Mouse (Mus musculus) midbrain, embryonic 14.5 days (tissue): ENCODE measurements around the gene Ucma. TPM values are rescaled to one million over a fixed set of nuclear protein-coding genes. Genes with fewer than 3 reads are reported as not detected.

Source experiments
- ATAC-seq: fragments of 200-750 bp; cut with Nextera tagmentation; 2 replicates; pipeline ENCODE4 v1.8.0; 2017; ENCODE audit warnings: moderate number of reproducible peaks, moderate library complexity; ENCODE audit not compliant: low FRiP score, low TSS enrichment
- DNase-seq: peaks from one replicate; pipeline ENCODE4 v3.0.0-alpha.2; 2015
- H3K27ac ChIP-seq: fragments of 300-500 bp; sonication (generic); replicated peaks from 2 replicates; pipeline ENCODE4 v1.5.1; 2014; ENCODE audit warnings: mild to moderate bottlenecking, low read depth, low read length, moderate library complexity
- H3K27me3 ChIP-seq: fragments of 300-500 bp; sonication (generic); 2 replicates; pipeline ENCODE4 v1.6.1; 2014; ENCODE audit warnings: low read length, control low read depth, mixed read lengths; ENCODE audit not compliant: control insufficient read depth, insufficient read depth
- H3K36me3 ChIP-seq: fragments of 300-500 bp; sonication (generic); 2 replicates; pipeline ENCODE4 v1.6.1; 2014; ENCODE audit warnings: low read length, control low read depth; ENCODE audit not compliant: control insufficient read depth, insufficient read depth
- H3K4me1 ChIP-seq: fragments of 300-500 bp; sonication (generic); 2 replicates; pipeline ENCODE4 v1.6.1; 2014; ENCODE audit warnings: mild to moderate bottlenecking, antibody characterized with exemption, low read length, control low read depth; ENCODE audit not compliant: control insufficient read depth, insufficient read depth
- H3K4me2 ChIP-seq: fragments of 300-500 bp; sonication (generic); 2 replicates; pipeline ENCODE4 v1.6.1; 2014; ENCODE audit warnings: mild to moderate bottlenecking, low read length, moderate library complexity
- H3K4me3 ChIP-seq: fragments of 300-500 bp; sonication (generic); replicated peaks from 2 replicates; pipeline ENCODE4 v1.5.1; 2014; ENCODE audit warnings: low read depth, low read length
- H3K9ac ChIP-seq: fragments of 300-500 bp; sonication (generic); replicated peaks from 2 replicates; pipeline ENCODE4 v1.6.1; 2014; ENCODE audit warnings: mild to moderate bottlenecking, low read length, moderate library complexity
- H3K9me3 ChIP-seq: fragments of 300-500 bp; sonication (generic); 2 replicates; pipeline ENCODE4 v1.6.1; 2016; ENCODE audit warnings: low read length, control low read depth, mixed read lengths; ENCODE audit not compliant: control insufficient read depth
- WGBS: fragments of 180-500 bp; shearing (Covaris S2); extraction: QIAGEN DNeasy Blood & Tissue Kit; methylation state at CpG from one replicate; pipeline ENCODE4 v1.1.7; 2014; 5-methylcytosine and 5-hydroxymethylcytosine counted together
- polyA plus RNA-seq: library from polyadenylated mRNA; unstranded; fragments of >200 nt; fragmentation: Nextera tagmentation; extraction: Ambion mirVana; gene quantifications from 2 replicates; pipeline ENCODE4 v1.2.1, GENCODE M21; 2014

Gene Ucma
- polyA plus RNA-seq, 1 experiment from 2014 or later, result 0.71 TPM

DNA sequence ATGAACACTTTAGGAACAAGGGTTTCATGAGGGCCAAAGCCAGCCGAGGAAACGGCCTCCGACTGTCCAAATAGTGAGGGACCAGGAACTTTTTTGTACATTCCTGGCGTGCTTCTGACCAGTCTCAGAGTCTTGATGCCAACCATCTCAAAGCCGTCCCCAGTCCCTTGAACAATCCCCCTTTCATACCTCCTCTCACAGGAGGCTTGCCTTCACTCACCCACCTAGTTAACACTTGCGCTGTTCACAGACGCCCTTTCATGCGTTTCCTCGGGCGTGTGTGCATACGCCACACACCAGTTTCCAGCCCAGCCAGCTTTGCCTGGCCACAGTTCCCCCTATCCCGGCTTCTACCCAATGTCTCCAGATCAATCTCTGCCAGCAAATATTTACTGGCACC lies 17.9 kb upstream of the Ucma start:
- H3K9ac ChIP-seq, result no peak overlapping the region
- WGBS, result 90% methylated on average over 12 of the region's 12 CpGs
- H3K4me2 ChIP-seq, result no peak overlapping the region
- no peaks in the 10 kb centered on the region for H3K9me3 ChIP-seq
- H3K27ac ChIP-seq, result no peak overlapping the region
- H3K4me1 ChIP-seq, result no peaks in the 10 kb centered on the region
- no peaks in the 10 kb centered on the region for H3K36me3 ChIP-seq
- DNase-seq, result no peak
- H3K27me3 ChIP-seq, result no peaks in the 10 kb centered on the region
- no peak for ATAC-seq
- H3K4me3 ChIP-seq, result no peak overlapping the region

- Histone ChIP-seq H3K9ac (no peak overlapping the region), H3K4me1 (no peaks in the 10 kb centered on the region), H3K27ac (no peak overlapping the region), H3K9me3 (no peaks in the 10 kb centered on the region), H3K4me2 (no peak overlapping the region), H3K27me3 (no peaks in the 10 kb centered on the region), H3K4me3 (no peak overlapping the region), H3K36me3 (no peaks in the 10 kb centered on the region)
- no peak for DNase-seq
- no peak for ATAC-seq
- whole genome bisulfite sequencing, result 90% methylated on average over 2 of the region's 2 CpGs
These were observed 8.1 kb upstream of the Ucma start for GRCm38 (mm10) chr2:4967806-4968205.

DNA sequence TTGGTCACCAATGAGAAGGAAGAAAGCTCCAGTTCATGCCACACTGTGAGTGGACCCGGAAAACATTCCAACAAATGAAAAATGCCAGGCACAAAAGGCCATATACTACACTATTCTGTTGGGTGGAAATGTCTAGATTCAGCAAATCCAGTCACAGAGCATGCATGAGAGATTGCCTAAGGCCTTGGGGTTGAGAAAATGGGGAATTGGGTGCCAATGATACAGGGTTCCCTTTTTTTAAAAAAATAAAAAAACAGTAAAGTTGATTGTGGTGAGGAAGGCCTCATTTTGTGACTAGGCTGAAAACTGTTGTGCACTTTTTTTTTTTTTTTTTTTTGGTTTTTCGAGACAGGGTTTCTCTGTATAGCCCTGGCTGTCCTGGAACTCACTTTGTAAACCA lies 6.8 kb upstream of the Ucma start:
- WGBS, result 95% methylated on average over 1 of the region's 2 CpGs
- no peaks in the 10 kb centered on the region for H3K36me3 ChIP-seq
- H3K27me3 ChIP-seq, result no peaks in the 10 kb centered on the region
- H3K4me1 ChIP-seq, result no peaks in the 10 kb centered on the region
- no peaks in the 10 kb centered on the region for H3K9me3 ChIP-seq
- no peak overlapping the region for H3K27ac ChIP-seq
- no peak for DNase-seq
- no peak overlapping the region for H3K4me3 ChIP-seq
- no peak for ATAC-seq
- no peak overlapping the region for H3K4me2 ChIP-seq
- H3K9ac ChIP-seq, result no peak overlapping the region

DNA sequence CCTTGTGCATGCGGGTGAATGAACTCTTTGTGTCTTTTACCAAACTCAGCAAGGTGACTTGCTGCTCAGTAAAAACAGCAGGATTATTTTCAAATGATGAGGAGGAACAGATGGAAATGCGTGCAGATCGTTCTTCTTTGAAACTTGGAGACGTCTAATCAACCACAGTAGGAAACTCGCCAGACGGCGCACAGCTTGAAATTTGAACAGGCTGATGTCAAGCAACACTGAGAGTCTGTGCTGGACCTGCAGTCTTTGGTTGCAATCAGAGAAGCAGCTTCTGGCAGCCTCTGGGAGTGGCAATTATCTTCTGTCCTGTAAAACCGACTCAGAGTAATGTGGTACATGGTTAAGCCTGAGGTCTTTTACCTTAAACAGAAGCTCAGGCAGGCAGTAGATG lies 2.2 kb downstream of the Ucma start:
- H3K27me3 ChIP-seq, result no peaks in the 10 kb centered on the region
- H3K27ac ChIP-seq, result no peak overlapping the region
- H3K9me3 ChIP-seq, result no peaks in the 10 kb centered on the region
- 46% methylated on average over 8 of the region's 8 CpGs for WGBS
- DNase-seq, result peak; percentile 5
- H3K9ac ChIP-seq, result no peak overlapping the region
- no peak for ATAC-seq
- no peak overlapping the region for H3K4me3 ChIP-seq
- H3K4me2 ChIP-seq, result no peak overlapping the region
- no peaks in the 10 kb centered on the region for H3K36me3 ChIP-seq
- no peaks in the 10 kb centered on the region for H3K4me1 ChIP-seq

- Histone ChIP-seq H3K4me3 (no peak overlapping the region), H3K36me3 (no peaks in the 10 kb centered on the region), H3K9ac (no peak overlapping the region), H3K27ac (no peak overlapping the region), H3K4me2 (no peak overlapping the region), H3K4me1 (no peaks in the 10 kb centered on the region), H3K9me3 (no peaks in the 10 kb centered on the region), H3K27me3 (no peaks in the 10 kb centered on the region)
- WGBS, result 29% methylated on average over 5 of the region's 5 CpGs
- ATAC-seq, result no peak
- DNase-seq, result no peak
These were observed 8.1 kb downstream of the Ucma start for GRCm38 (mm10) chr2:4983987-4984386.

DNA sequence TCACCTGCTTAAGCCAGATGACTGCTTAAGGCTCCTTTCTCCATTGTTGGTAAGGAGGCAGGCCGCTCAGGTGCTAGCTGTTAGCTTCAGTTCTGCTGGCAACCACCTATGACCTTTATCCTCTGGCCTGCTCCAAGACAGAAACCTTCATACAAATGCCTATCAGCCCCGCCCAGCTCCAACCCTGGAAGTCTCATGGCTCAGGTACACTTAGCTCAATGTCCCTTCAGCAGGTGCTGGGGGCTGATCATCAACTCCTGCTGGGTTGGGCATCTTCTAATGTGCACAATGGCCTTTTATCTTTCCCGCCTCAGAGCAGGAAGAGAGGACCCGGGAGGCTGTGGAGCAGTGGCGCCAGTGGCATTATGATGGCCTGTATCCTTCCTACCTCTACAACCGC lies 9.1 kb downstream of the Ucma start:
- DNase-seq (no peak), ATAC-seq (no peak)
- Histone ChIP-seq H3K4me2 (no peak overlapping the region), H3K9me3 (no peaks in the 10 kb centered on the region), H3K4me3 (no peak overlapping the region), H3K4me1 (no peaks in the 10 kb centered on the region), H3K36me3 (no peaks in the 10 kb centered on the region), H3K27me3 (no peaks in the 10 kb centered on the region), H3K27ac (no peak overlapping the region), H3K9ac (no peak overlapping the region)
- WGBS, result 84% methylated on average over 6 of the region's 6 CpGs

GRCm38 (mm10) chr2:4986798-4987197 lies 10.9 kb downstream of the Ucma start:
- ATAC-seq (no peak), DNase-seq (no peak)
- Histone ChIP-seq H3K36me3 (no peaks in the 10 kb centered on the region), H3K4me3 (no peak overlapping the region), H3K9me3 (no peaks in the 10 kb centered on the region), H3K4me2 (no peak overlapping the region), H3K27ac (no peak overlapping the region), H3K9ac (no peak overlapping the region), H3K4me1 (no peaks in the 10 kb centered on the region), H3K27me3 (no peaks in the 10 kb centered on the region)
- 90% methylated on average over 4 of the region's 4 CpGs for WGBS

- DNase-seq, result no peak
- WGBS, result 89% methylated on average over 8 of the region's 8 CpGs
These were observed 11.7 kb downstream of the Ucma start for GRCm38 (mm10) chr2:4987388-4988180.

DNA sequence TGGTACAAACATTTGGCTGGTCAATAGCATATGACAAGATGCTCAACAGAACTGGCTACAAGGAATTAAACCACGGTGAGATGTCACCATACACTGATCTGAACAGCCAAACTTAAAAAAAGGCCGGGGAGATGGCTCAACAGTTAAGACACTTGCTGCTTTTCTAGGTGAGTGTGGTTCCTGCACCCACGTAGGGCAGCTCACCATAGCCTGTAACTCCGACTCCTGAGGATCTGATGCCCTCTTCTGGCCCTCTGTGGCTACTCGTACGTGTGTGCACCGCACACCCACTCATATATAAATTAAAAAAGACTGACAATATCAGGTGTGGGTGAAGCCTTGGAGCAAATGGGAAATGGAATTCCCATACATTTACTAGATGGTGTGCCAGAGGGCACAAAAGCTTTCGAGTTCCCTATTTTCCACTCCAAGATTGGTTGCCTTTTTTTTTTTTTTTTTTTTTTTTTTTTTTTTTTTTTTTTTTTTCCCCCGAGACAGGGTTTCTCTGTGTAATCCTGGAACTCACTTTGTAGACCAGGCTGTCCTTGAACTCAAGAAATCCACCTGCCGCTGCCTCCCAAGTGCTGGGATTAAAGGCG lies 13.0 kb downstream of the Ucma start:
- DNase-seq, result peak; percentile 6
- ATAC-seq, result no peak
- Histone ChIP-seq H3K27me3 (no peaks in the 10 kb centered on the region), H3K27ac (no peak overlapping the region), H3K36me3 (0 out of 2 replicates have a peak, but pooled peaks cover 5% of the 10 kb centered on the region), H3K4me1 (no peaks in the 10 kb centered on the region), H3K9ac (no peak overlapping the region), H3K4me3 (no peak overlapping the region), H3K4me2 (no peak overlapping the region), H3K9me3 (no peaks in the 10 kb centered on the region)
- 75% methylated on average over 11 of the region's 11 CpGs for WGBS

More at GRCm38 (mm10) chr2:4987388-4988180, 11.7 kb downstream of the Ucma start:
- Histone ChIP-seq H3K27ac (no peak overlapping the region), H3K4me3 (no peak overlapping the region), H3K36me3 (0 out of 2 replicates have a peak, but pooled peaks cover 2% of the 10 kb centered on the region), H3K4me1 (no peaks in the 10 kb centered on the region), H3K9ac (no peak overlapping the region), H3K4me2 (no peak overlapping the region), H3K27me3 (no peaks in the 10 kb centered on the region), H3K9me3 (no peaks in the 10 kb centered on the region)
- ATAC-seq, result no peak
